Mouse (Mus musculus) urinary bladder, adult 2 months (tissue): ENCODE measurements around the gene Sox18. TPM values are rescaled to one million over a fixed set of nuclear protein-coding genes. Genes with fewer than 3 reads are reported as not detected.

Source experiments
- DNase-seq: peaks from one replicate; pipeline ENCODE4 v3.0.0; 2022; ENCODE audit warnings: low spot score
- polyA plus RNA-seq: library from polyadenylated mRNA; depleted of rRNA; stranded (reverse); fragments of >200 nt; gene quantifications from 2 replicates; pipeline ENCODE4 v1.2.3, GENCODE M21; 2012; rRNA removed

The Sox18 gene
- polyA plus RNA-seq, 1 experiment = 20.0 TPM

- DNase-seq = no peak
Observed at GRCm38 (mm10) chr2:181646626-181647472, 24.6 kb downstream of the Sox18 start.

- DNase-seq = no peak
Observed at GRCm38 (mm10) chr2:181645666-181646065, 25.8 kb downstream of the Sox18 start.

- DNase-seq = no peak
Observed at GRCm38 (mm10) chr2:181644361-181644760, 27.1 kb downstream of the Sox18 start.

- DNase-seq = no peak
Observed at GRCm38 (mm10) chr2:181635865-181636264, 35.6 kb downstream of the Sox18 start.

- no peak for DNase-seq
Observed at GRCm38 (mm10) chr2:181632624-181633023, 38.8 kb downstream of the Sox18 start.

GRCm38 (mm10) chr2:181628471-181628870, 43.0 kb downstream of the Sox18 start:
- no peak for DNase-seq

- no peak for DNase-seq
Observed at GRCm38 (mm10) chr2:181623401-181623800, 48.0 kb downstream of the Sox18 start.

Other genes with a start within 250 kb of the Sox18 start
- gene Zbtb46, start 212.2 kb downstream of the Sox18 start, polyA plus RNA-seq = 4.4 and 4.6 TPM in 2 replicates
- not detected in 2 replicates for gene Abhd16b, start 178.4 kb downstream of the Sox18 start, polyA plus RNA-seq
- gene Tpd52l2, start 174.5 kb downstream of the Sox18 start, polyA plus RNA-seq = 118 and 128 TPM in 2 replicates
- 51.2 and 52.7 TPM in 2 replicates for gene Dnajc5, start 151.2 kb downstream of the Sox18 start, polyA plus RNA-seq
- 139 and 214 TPM in 2 replicates for gene Uckl1, start 86.7 kb downstream of the Sox18 start, polyA plus RNA-seq
- 30.7 and 40.9 TPM in 2 replicates for gene Prpf6, start 79.8 kb downstream of the Sox18 start, polyA plus RNA-seq
- 43.9 and 52.6 TPM in 2 replicates for gene Zfp512b, start 78.8 kb downstream of the Sox18 start, polyA plus RNA-seq
- gene Samd10, start 72.4 kb downstream of the Sox18 start, polyA plus RNA-seq = 14.7 and 20.2 TPM in 2 replicates
- gene Gm29797, start 14.6 kb downstream of the Sox18 start, polyA plus RNA-seq = 0.11 TPM in 1 of 2 replicates, not detected in the other
- 27.8 and 38.0 TPM in 2 replicates for gene Tcea2, start 8.7 kb upstream of the Sox18 start, polyA plus RNA-seq
- 40.4 and 51.8 TPM in 2 replicates for gene Rgs19, start 22.3 kb upstream of the Sox18 start, polyA plus RNA-seq
- gene Lkaaear1, start 26.8 kb upstream of the Sox18 start, polyA plus RNA-seq = not detected in 2 replicates
- 0.18 and 0.24 TPM in 2 replicates for gene Oprl1, start 43.4 kb upstream of the Sox18 start, polyA plus RNA-seq
- 0.03 and 0.06 TPM in 2 replicates for gene Myt1, start 91.7 kb upstream of the Sox18 start, polyA plus RNA-seq
- gene Pcmtd2, start 166.2 kb upstream of the Sox18 start, polyA plus RNA-seq = 43.8 and 51.5 TPM in 2 replicates
- gene Polr3k, start 192.7 kb upstream of the Sox18 start, polyA plus RNA-seq = 20.5 and 23.0 TPM in 2 replicates